Mouse (Mus musculus): Measurements from ENCODE around the gene Tardbp.

Gene Tardbp

DNA sequence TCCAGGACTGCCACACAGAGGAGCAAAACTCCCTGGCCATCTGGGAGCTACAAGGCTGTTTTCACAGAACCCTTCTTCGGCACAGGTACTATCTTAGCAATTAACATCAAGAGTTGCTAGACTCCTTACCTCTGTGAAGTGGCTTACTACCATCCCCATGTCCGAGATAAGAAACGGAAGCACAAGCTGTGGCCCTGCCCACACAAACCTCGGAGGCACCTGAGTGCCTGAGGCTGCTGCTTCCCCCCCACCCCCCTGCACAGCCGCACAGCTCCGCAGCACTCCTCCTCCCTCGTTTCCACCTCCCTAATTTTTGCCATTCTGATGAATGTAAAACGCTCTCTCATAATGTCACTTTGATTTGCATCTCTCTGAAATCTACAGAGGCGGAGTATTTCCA lies 11.5 kb upstream of the Tardbp start:
- DNase-seq (ENCODE audit: low spot score in 2 of 2), result no peak

DNA sequence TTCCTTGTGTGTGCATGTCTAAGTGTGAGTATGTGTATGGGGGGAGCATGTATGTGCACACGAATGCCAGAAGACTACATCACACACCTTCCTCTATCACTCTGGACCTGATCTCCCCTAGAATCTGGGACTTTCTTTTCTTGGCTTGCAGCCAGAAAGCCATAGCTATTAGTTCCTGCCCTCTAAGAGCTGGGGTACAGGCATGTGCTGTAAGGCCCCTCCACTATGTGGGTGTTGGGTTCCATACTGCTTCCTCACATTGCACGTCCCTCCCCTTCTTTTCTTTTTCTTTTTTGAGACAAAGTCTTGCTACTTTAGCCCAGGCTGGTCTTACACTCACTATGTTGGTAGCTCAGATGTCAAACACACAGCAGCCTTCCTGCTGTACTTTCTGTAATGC lies 8.5 kb upstream of the Tardbp start:
- no peak for DNase-seq (ENCODE audit: low spot score in 2 of 2)

DNA sequence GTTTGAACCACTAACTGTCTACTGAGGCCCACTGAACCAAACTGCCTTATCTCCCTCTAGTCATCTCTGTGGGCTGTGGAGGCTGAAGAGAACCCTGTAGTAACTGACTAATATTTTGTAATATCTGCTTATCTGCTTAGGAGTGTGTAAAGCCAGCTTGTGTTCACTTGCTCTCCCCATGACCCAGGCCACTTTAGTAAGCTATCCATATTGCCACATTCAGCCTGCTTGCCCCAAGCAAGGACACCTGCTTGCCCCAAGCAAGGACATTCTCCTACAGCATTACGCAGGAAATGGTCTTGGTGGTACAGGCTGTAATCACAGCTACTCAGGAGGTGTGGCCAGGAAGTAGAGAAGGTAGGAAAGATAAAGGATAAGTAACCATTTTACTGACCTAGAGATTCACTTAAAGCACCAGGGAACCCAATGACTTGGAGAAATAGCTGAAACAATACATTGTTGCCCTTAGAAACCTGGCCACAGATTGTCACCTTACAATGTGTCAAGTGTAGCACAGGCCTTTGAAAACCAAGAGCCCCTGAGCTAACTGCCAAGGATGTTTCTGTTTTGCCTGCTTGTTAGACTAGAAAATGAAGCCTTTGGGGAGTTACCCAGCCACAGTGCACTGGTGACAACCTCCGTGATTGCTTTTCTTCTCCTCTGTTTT lies 6.7 kb upstream of the Tardbp start:
- no peak for DNase-seq (ENCODE audit: low spot score in 2 of 2)

DNA sequence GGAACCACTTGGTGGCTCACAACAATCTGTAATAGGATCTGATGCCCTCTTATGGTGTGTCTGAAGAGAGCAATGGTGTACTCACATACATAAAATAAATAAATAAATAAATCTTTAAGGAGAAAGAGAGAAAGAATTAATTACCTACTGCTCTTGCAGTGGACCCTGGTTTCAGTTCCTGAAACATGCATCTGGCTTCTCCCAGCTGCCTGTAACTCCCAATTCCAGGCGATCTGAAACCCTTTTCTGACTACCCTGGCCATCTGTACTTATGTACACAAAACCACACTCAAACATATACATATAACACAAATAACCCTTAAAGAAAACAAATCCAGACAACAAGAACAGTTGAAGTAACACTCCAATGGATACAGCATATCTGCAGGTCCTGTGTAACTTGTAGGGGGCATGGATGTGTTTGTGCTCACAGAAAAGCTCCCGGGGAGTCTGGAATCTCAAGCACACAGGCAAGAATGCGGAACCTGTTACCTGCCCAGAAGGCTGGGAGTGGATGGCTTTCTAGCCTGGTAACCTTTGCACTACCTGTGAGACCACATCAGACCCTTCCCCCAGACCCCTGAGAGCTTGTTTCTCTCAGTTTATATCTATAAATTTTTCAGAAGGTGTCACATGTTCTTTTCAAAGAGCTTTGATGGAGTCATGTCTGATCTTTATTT lies 5.3 kb upstream of the Tardbp start:
- no peak for DNase-seq (ENCODE audit: low spot score in 2 of 2)

DNA sequence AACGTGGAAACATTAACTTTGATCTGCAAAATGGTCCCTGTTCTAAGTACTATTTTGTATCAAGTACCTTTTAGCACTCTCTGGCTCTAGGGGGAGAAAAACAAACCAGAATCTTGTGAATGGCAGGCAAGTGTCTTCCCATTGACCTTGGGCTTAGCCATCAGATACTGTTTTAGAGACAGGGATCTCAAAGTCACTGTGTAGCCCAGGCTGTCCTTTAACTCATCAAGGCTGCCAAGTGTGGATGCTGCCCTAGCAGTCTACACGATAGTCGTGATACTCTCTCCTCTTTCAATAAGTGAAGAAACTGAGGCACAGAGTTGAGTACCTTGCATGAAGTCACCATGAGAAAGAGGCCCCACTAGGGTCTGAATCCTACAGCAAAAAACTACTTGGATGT lies 427 bp upstream of the Tardbp start:
- DNase-seq (ENCODE audit: low spot score in 2 of 2), result no peak

DNA sequence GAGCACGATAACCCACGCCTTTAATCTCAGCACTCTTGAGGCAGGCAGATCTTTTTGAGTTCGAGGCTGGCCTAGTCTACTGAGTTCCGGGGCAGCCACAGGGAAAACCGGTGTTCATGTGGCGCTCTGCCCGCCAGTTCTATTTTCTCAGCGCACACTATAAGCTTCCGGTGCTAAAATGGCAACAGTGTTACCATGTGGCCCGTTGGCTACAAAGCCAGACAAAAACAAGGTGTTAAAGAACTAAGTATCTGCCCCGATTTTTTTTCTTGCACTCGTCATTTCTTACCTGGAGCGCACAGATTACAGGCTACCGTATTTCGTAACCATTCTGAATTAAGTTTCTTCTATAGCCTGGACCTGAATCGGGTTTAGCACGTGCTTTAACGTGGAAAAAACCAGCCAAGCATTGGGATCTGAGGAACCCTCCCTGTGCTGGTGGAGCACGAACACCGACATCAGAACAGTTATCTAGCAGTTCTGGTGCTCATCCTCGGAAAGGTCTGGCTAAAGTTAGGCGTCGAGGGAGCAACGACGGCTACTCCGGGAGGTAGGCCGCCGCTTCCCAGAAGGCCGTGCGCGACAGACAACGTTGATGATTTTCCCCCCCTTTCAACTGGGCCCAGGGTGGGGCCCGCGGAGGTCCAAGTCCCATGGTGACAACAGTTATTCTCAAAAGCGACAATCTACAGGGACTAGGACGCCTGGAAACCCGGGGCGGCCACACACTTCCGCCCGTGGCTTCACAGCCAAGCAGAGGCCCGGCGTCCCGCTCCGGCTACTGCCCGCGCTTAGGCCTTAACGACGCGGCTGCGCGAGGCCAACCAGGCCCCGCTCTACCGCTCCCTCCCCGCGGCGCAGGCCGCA lies 830 bp downstream of the Tardbp start:
- DNase-seq (ENCODE audit: low spot score in 2 of 2), result peak; percentile 19 to 26

DNA sequence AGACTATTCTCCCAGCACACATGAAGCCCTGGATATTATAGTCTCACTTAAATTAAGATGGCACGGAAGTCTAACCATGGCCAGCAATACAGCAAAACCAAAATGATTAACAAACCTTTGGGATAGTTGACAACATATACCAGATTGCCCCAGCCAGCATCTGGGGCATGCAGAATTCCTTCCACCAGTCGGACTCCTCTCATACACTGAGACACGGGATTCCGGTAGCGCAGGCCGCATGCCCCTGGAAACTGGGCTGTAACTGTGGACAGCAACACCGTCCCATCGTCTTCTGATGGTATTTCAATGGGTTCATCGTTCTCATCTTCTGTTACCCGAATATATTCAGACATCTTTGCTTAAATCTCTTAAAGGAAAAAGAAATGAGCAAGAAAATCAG lies 1.8 kb downstream of the Tardbp start:
- DNase-seq (ENCODE audit: low spot score in 2 of 2), result no peak

DNA sequence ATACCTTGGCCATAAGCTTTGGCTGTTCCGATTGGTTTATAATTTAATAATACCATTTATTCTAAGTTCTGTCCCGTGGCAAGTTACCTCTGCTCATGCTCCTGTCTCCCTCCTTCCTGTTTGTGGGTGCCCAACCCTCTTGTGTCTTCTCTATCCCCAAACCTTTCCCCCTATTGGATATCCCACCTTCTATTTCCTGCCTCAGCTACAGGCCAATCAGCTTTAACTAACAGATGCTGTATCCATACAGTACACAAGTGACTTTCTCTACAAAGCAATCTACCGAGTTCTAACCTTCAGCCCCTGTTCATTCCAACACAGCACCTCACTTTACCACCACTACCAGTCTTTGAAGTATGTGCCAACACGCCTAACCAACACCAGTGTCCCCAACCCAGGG lies 3.2 kb downstream of the Tardbp start:
- no peak for DNase-seq (ENCODE audit: low spot score in 2 of 2)

DNA sequence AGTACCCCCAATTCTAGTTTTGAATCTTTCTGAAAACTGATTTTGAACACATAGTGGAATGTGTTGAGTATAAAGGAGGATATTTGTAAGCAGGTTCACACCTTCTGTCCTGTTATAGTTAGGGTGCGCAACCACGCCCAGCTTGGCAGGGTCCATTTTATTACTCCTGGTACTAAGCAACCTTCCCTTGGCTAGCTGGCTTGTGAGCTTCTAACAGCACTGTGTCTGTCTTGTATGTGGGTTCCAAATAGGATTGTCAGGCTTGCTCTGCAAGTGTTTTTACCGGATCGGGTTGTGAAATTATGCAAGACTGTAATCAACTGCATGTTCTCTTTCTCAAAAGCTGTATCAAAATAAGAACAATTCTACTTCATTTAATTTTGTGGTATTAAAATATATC lies 4.3 kb downstream of the Tardbp start:
- no peak for DNase-seq (ENCODE audit: low spot score in 2 of 2)

DNA sequence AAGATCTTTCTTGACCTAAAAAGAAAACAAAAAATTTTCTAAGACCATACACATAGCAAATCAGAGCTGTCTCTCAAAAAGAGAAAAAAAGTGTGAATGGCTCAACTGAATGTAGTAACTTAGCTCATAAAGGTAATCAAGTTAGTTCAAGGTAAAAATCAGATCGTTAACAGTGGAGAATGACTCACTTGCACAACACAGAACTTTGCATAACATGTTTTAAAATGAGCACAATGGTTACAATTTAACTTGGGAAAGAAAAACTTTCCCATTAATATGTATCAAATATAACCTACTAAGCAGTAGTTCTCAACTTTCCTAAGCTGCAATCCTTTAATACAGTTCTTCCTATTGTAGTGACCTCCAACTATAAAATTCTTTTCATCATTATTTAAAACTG lies 6.1 kb downstream of the Tardbp start:
- no peak for DNase-seq (ENCODE audit: low spot score in 2 of 2)

DNA sequence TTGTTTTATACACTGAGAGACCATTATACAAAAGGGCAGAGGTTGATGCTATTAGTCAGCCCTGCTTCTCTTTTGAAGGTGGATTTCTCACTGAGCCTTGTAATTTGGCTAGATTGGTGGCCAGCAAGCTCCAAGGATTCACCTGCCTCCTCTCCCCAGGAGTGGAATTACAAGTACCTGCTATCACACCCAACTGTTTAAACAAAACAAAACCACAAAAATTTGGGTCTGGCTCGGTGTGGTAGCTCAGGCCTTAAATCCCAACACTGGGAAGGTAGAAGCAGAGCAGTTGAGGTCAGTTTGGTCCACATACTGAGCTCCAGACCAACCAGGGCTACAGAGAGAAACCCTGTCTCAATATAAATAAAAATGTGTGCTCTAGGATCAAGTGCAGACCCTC lies 7.0 kb downstream of the Tardbp start:
- no peak for DNase-seq (ENCODE audit: low spot score in 2 of 2)

DNA sequence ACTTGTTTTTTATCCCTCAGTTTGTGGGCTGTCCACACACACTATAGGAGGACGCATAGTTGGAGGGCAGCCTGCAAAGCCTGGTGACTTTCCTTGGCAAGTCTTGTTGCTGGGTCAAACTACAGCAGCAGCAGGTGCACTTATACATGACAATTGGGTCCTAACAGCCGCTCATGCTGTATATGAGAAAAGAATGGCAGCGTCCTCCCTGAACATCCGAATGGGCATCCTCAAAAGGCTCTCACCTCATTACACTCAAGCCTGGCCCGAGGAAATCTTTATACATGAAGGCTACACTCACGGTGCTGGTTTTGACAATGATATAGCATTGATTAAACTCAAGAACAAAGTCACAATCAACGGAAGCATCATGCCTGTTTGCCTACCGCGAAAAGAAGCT lies 13.1 kb downstream of the Tardbp start:
- DNase-seq (ENCODE audit: low spot score in 2 of 2), result no peak

DNA sequence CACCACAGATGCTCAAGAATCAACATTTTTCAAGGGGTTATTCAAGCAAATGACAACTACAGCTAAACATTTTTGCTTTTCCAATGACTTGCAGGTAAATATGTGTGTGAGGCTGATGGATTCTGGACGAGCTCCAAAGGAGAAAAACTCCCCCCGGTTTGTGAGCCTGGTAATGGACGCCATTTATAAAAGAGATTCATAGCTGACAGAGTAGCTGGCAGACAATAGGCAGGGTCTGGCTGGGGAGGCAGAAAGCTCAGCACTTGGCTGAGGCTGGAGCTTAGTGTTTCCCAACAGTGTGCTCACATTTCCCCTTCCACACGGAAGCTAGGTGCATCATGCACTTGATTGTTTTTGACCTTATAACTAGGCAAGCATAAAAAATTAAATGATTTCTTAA lies 14.3 kb downstream of the Tardbp start:
- no peak for DNase-seq (ENCODE audit: low spot score in 2 of 2)

DNA sequence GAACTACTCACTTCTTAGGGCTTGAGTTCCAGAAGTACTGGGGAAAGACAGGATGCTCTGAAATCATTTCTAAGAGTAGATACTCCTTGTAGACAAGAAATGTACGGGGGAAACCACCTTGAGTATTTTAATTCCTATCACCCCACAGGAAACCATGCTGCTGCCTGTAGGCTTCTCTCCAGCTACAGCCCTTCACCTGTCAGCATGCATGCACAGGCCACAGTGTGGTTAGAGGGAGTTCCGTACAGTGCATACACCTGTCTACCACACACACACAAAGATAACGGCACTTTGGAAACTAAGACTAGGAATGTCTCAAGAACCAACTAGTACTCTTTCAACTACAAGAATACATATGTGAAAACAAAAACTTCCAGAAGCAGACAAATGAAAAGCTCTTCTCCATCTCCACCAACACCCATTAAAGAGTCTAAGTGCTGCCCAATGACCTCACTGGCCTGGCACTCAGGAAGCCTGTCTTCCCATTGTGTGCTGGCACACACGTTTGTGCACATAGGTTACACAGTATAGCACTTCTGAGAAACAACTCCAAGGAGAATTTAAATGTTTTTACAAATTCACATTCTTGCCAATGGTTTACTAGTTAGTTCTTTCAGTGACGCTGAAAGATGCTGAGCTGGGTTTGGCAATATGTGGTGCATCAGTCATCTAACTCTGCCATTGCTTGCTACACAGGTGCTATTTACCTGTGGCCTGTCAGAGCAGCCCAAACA lies 16.0 kb downstream of the Tardbp start:
- DNase-seq (ENCODE audit: low spot score in 2 of 2), result no peak

DNA sequence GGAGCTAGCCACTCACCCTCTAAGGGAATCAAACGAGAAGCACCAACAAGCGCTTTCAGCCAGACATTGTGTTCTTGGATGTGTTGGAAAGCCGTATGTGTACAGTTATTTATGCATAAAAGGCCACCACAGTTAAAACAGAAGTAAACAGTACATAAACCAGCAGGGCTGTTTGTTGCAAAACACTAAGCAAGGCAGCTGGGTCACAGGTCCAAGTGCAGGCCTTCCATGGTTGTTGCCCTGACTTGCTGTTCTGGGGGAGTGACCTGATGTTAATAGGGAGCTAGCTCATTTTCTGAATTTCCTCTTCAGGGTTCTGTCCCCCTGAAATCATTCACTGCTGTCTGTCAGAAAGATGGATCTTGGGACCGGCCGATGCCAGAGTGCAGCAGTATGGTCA lies 17.0 kb downstream of the Tardbp start:
- no peak for DNase-seq (ENCODE audit: low spot score in 2 of 2)

DNA sequence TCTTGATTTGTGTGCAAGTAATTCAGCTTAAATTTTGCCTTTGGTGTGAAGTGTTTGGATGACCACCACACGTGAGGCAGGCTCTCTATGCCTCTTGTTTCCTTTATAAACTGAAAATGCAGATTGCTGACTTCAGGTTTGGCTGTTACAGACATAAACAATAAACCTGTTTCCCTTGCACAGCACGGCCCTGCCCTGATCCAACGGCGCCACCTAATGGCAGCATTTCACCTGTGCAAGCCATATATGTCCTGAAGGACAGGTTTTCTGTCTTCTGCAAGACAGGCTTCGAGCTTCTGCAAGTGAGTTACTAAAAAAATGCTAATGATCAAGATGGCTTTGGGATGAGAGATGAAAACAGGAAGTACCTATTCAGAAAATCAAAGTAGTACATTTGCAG lies 19.1 kb downstream of the Tardbp start:
- peak; percentile 57 to 86 for DNase-seq (ENCODE audit: low spot score in 2 of 2)

DNA sequence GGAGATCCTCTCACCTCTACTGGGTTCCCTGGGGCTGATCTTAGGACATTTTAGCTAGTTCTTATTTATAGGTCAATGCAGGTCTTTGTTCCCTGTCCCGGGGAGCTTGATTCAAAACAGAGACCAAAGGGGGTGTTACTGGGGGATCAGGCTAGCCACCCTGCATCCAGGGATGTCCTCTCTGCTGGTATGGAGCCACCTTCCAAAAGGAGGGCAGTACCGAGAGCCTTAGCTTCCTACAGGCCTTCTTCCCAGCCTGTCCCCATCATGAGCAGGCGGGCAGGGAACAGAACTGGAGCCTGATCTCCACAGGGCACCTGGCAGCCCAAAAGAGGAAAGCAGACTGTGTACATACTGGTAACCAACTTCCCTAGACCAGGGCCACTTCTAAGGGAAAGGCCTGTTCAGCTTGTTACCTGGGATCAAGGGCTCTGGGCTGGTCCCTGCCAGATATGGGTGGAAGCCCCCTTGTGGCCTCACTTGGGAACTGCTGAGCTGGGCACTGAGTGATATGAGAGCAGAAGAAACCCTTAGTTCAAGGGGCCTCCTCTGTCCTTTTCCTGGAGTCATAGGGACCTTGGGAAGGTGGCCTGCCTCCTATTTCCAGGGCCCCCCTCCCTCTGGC lies 22.2 kb downstream of the Tardbp start:
- peak; percentile 37 to 72 for DNase-seq (ENCODE audit: low spot score in 2 of 2)

DNA sequence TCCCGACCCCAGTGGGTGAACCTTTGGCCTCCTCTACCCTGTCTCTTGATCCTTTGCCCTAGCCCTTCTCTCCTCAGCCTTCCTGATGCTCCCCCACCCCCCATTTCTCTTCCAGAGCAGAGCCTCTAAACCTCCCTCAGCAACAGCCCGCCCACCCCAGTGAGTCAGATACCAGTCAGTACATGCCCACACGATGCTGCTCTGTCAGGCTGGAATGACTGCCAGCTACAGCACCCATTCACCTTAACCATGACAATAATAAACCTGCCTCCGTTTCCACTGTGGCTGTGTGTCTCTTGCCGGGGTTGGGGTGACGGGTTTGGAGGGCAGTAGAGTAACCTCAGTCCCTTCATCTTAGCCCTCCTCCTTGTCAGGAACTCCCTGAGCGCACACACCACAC lies 22.7 kb downstream of the Tardbp start:
- DNase-seq (ENCODE audit: low spot score in 2 of 2), result no peak

DNA sequence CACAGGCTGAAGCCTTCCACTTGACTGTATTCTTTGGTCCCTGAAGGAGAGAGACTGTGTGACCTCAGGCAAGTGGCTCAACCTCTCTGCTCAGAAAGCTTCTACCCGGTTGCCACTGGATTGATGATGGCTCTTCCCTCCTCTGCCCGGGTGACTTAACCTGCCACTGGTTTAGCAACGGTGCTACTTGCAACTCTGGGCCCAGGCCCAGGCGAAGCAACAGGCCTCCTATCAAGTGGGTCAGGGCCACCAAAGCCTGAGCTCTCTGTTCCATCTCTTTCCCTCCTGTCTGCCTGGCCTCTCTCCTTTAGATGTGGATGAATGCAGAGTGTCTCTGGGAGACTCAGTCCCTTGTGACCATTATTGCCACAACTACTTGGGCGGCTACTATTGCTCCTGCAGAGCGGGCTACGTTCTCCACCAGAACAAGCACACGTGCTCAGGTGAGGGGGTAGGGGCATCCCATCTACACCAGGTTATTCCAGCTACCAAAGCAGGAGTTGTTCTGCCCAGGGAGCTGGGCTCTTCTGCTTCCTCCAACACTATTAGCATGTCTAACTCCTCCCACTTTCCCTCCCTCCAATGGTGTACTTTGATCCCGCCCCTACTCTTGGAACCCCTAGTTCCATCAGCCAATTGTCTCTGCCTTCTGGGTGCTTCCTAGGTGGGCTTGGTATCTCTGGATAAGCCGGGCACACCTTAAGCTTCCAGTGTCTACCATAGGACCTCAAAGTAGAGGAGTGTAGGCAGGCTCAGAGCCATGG lies 23.3 kb downstream of the Tardbp start:
- DNase-seq (ENCODE audit: low spot score in 2 of 2), result no peak

DNA sequence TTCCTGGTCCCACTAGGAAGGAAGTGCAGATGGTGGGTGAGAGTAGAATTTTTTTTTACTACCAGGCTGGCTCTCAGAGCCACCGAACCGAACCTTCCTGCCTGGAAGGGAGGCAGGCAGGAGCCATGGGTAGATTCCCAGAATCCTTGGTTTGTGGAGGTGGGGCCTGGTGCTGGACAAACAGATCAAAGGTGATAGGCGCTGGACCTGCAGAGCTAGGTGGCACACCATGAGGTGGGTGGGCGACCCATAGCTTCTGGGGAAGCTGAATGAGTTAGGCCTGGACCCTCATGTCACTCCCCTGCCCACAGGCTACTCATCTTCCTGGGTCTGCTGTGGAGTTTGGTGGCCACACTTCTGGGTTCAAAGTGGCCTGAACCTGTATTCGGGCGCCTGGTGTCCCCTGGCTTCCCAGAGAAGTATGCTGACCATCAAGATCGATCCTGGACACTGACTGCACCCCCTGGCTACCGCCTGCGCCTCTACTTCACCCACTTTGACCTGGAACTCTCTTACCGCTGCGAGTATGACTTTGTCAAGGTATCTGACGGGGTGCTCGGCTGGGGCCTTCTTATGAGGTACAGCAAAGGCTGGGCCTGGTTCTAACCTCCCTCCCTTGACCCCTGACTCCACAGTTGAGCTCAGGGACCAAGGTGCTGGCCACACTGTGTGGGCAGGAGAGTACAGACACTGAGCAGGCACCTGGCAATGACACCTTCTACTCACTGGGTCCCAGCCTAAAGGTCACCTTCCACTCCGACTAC lies 24.3 kb downstream of the Tardbp start, which contains the start of gene Masp2:
Masp2 (plus strand) TSS at position 198 of the 764 bp plus-strand sequence.
- DNase-seq (ENCODE audit: low spot score in 2 of 2), result no peak

All from thymus, postnatal 10 days (tissue).